Mouse (Mus musculus) spleen, embryonic (tissue): ENCODE measurements around the gene Hmg20a.

Experiments
- CTCF ChIA-PET: fragments of 350-600 bp; sonication (Branson Sonifier 250); formaldehyde crosslinking; loops from one replicate; lab custom pipeline; 2022; lab: Charles Lee

The Hmg20a gene

GRCm38 (mm10) chr9:56515110-56515509, 96.7 kb downstream of the Hmg20a start:
- CTCF ChIA-PET, result no interaction called here

DNA sequence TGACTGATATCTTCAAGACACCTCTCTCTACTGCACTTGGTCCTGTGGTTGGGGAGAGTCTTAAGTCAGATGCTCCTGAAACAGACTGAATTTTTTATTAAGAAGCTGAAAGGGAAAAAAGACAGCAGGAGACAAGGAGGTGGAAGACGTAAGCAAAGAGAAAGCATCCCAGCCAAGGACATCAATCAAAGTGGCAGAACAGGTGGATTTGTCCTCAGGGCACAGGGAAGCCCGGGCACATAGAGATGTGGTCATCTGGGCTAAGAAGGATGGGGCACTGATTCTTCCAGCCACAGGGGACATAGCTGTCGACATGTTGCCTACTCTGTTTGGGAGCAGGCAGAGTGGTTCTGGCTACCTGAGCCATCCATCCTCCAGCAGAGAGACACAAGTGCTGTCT, 97.8 kb downstream of the Hmg20a start:
- CTCF ChIA-PET, result no interaction called here

- CTCF ChIA-PET, result no interaction called here
Measured at GRCm38 (mm10) chr9:56516692-56517263, 98.4 kb downstream of the Hmg20a start.

GRCm38 (mm10) chr9:56522281-56522680, 103.9 kb downstream of the Hmg20a start:
- CTCF ChIA-PET, result no interaction called here

- CTCF ChIA-PET, result no interaction called here
Measured at GRCm38 (mm10) chr9:56527951-56528350, 109.5 kb downstream of the Hmg20a start.

GRCm38 (mm10) chr9:56531991-56532390, 113.6 kb downstream of the Hmg20a start:
- CTCF ChIA-PET, result no interaction called here

- CTCF ChIA-PET, result no interaction called here
Measured at GRCm38 (mm10) chr9:56533916-56534315, 115.5 kb downstream of the Hmg20a start.

DNA sequence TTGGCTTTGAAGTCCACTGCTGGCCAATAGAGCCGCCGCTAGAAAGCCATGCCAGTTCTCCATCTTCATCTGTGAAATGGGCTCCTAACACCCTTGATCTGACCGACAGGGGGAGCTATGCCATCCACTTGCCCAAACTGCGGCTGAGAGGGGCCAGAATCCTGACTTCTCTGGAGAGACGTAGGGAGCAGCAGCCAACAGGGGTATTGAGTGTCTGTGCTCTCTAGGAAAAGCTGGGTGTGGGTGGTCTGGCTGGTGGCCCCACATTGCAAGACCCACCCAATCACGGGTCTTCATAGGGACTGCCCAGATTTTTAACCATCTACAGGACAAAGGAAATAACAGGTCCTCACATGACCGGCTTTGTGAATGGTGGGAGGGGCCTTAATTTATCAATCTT, 116.3 kb downstream of the Hmg20a start:
- CTCF ChIA-PET, result no interaction called here

- CTCF ChIA-PET, result no interaction called here
Measured at GRCm38 (mm10) chr9:56535361-56535760, 117.0 kb downstream of the Hmg20a start.

DNA sequence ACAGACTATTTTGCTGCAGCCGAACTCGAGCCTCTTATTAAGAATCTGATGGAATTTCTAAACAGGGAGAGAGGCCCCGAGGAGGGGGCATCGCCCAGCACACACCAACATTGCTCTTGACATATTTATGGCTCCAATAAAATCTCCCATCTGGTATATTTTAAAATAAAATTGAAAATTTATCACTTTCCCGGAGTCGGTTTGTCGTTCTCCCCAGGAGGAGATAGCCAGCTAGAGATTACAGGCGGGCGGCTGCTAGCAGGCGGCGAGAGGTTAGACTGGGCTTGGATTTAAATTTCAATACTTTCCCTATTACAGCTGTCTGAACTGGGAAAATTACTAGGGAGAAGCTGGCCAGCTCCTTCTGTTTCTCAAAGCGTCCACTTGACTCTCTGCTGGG, 121.6 kb downstream of the Hmg20a start:
- CTCF ChIA-PET, result no interaction called here

- CTCF ChIA-PET, result interaction anchor here (0.6 kb wide), 1 partner anchor 169 kb away, joined by 5 read pairs; no protein-coding TSS in a partner anchor
Measured at GRCm38 (mm10) chr9:56544687-56545475, 126.5 kb downstream of the Hmg20a start.
